In genomic region chr17:87206885-87207284, GRCm38 (mm10) we compare ENCODE assay signal across 15 mouse cellular contexts. TPM values are rescaled to one million over a fixed set of nuclear protein-coding genes. Genes with fewer than 3 reads are reported as not detected.
DNase-seq lines count a peak whose midpoint lies in the region; ATAC-seq and TF ChIP-seq lines count a peak whose summit lies in the region.
"Had no signal": no experiment of that assay in that cellular context is flagged by ENCODE, and none has a peak within 500 bp of the region (broad histone marks: within the 10 kb centered on the region; RNA-seq: fewer than 3 reads in every experiment).

No protein-coding gene starts in this region.

- no peak overlapping the region for H3K9ac ChIP-seq in lung, postnatal 0 days (replicated peaks; ENCODE audit: low read depth)
- H3K9ac ChIP-seq in midbrain, embryonic 15.5 days, result no peak overlapping the region
- H3K9ac ChIP-seq: embryonic facial prominence, embryonic 12.5 days; limb, embryonic 13.5 days; liver, embryonic 15.5 days had no signal

- H3K36me3 ChIP-seq in lung, postnatal 0 days (ENCODE audit: insufficient read depth, low read length), result no peaks in the 10 kb centered on the region
- H3K36me3 ChIP-seq in midbrain, embryonic 15.5 days (replicated peaks), result no peaks in the 10 kb centered on the region
- H3K36me3 ChIP-seq: embryonic facial prominence, embryonic 12.5 days; forebrain, embryonic 10.5 days; G1E; limb, embryonic 13.5 days; liver, embryonic 15.5 days had no signal

- ATAC-seq in lung, postnatal 0 days, result no peak
- no peak for ATAC-seq in midbrain, embryonic 15.5 days (replicated peaks)

- peaks cover 3% of the 10 kb centered on the region; the same call in 1 of the 2 replicates for H3K4me1 ChIP-seq in lung, postnatal 0 days (ENCODE audit: insufficient read depth, low read depth, low read length)
- peaks cover 4% of the 10 kb centered on the region; the same call in 1 of the 2 replicates for H3K4me1 ChIP-seq in midbrain, embryonic 15.5 days

- 48% methylated on average over 2 of the region's 2 CpGs for WGBS in lung, postnatal 0 days
- WGBS in midbrain, embryonic 15.5 days, result 76% methylated on average over 2 of the region's 2 CpGs

- H3K27me3 ChIP-seq in lung, postnatal 0 days (replicated peaks; ENCODE audit: insufficient read depth, low read length), result no peaks in the 10 kb centered on the region
- H3K27me3 ChIP-seq in midbrain, embryonic 15.5 days (replicated peaks), result no peaks in the 10 kb centered on the region
- H3K27me3 ChIP-seq: embryonic facial prominence, embryonic 12.5 days; limb, embryonic 13.5 days; liver, embryonic 15.5 days had no signal

- intact Hi-C loops in gastrocnemius, adult 2 months (cut with DNase I), result no loop called here

- peak overlapping the region; percentile 66 for H3K27ac ChIP-seq in gastrocnemius, adult 2 months
- no peak overlapping the region for H3K27ac ChIP-seq in lung, postnatal 0 days (ENCODE audit: low read length)
- H3K27ac ChIP-seq in midbrain, embryonic 15.5 days, result no peak overlapping the region
- H3K27ac ChIP-seq: embryonic facial prominence, embryonic 12.5 days; forebrain, embryonic 10.5 days; limb, embryonic 13.5 days; liver, embryonic 15.5 days had no signal

- no peaks in the 10 kb centered on the region for H3K9me3 ChIP-seq in lung, postnatal 0 days (ENCODE audit: low read length)
- no peaks in the 10 kb centered on the region for H3K9me3 ChIP-seq in midbrain, embryonic 15.5 days
- H3K9me3 ChIP-seq: embryonic facial prominence, embryonic 12.5 days; forebrain, embryonic 10.5 days; G1E; limb, embryonic 13.5 days; liver, embryonic 15.5 days had no signal

- H3K4me3 ChIP-seq in gastrocnemius, adult 2 months, result no peak overlapping the region
- H3K4me3 ChIP-seq in lung, postnatal 0 days (ENCODE audit: low read depth, low read length), result no peak overlapping the region
- H3K4me3 ChIP-seq in midbrain, embryonic 15.5 days, result no peak overlapping the region
- H3K4me3 ChIP-seq: embryonic facial prominence, embryonic 12.5 days; forebrain, embryonic 10.5 days; limb, embryonic 13.5 days; liver, embryonic 15.5 days had no signal

- no peak for DNase-seq in gastrocnemius, adult 2 months
- DNase-seq in gastrocnemius, adult 8-10 months (ENCODE audit: low spot score in 2 of 2), result no peak
- DNase-seq in lung, postnatal 0 days (ENCODE audit: low spot score), result peak; percentile 76
- DNase-seq in lung, postnatal 14 days, result no peak
- DNase-seq in 3T3-L1 (ENCODE audit: low read depth, low spot score), result peak; percentile 98
- DNase-seq in brain, adult 2 months (ENCODE audit: low read depth, low spot score), result peak; percentile 88
- no peak for DNase-seq in embryo, embryonic 10.5 days (ENCODE audit: low spot score)
- DNase-seq: cerebellum, postnatal 25 days; kidney, adult 9 months had no signal

- H3K4me2 ChIP-seq in lung, postnatal 0 days (replicated peaks; ENCODE audit: low read depth, low read length), result no peak overlapping the region
- no peak overlapping the region for H3K4me2 ChIP-seq in midbrain, embryonic 15.5 days
- H3K4me2 ChIP-seq: embryonic facial prominence, embryonic 12.5 days; limb, embryonic 13.5 days; liver, embryonic 15.5 days had no signal

- peak; percentile 76 for TF ChIP-seq EP300 in lung, postnatal 0 days (IDR thresholded peaks at IDR 0.05)

- TF ChIP-seq CTCF in gastrocnemius, adult 2 months (IDR thresholded peaks at IDR 0.05), result no peak
- no peak for TF ChIP-seq CTCF in lung, postnatal 0 days (IDR thresholded peaks at IDR 0.05)

RNA-seq across cellular contexts. Expression of gene Mcfd2, which starts 58.9 kb away (rescaled TPM):
- 10 to 100 TPM; 23.7 to 29.7 TPM for total RNA-seq in gastrocnemius, adult 2 months (2021)
- total RNA-seq in gastrocnemius, adult 8-10 months (2022), result 10 to 100 TPM; 21.3 to 23.9 (median 23.1) TPM
- 132 and 145 TPM in 2 replicates for polyA plus RNA-seq in lung, postnatal 0 days (2015; fragmentation: Nextera tagmentation; extraction: Ambion mirVana)
- 48.4 and 52.2 TPM in 2 replicates for polyA plus RNA-seq in midbrain, embryonic 15.5 days (2015; fragmentation: Nextera tagmentation; extraction: Ambion mirVana)

Comparison
In these comparisons a context has a peak if more than half of its experiments do, and no peak if none do; other contexts are left out.
1. DNase-seq: peak in lung, postnatal 0 days (single experiment), 3T3-L1 (single experiment) and brain, adult 2 months (single experiment); none in gastrocnemius, adult 2 months (single experiment), gastrocnemius, adult 8-10 months (0 of 2), lung, postnatal 14 days (single experiment) and embryo, embryonic 10.5 days (single experiment).